Mouse (Mus musculus) MEL (cell line): ENCODE measurements around the gene Zdhhc25. TPM values are rescaled to one million over a fixed set of nuclear protein-coding genes. Genes with fewer than 3 reads are reported as not detected.
A peak's percentile ranks its signal among the peaks of the same experiment; 100 is the strongest.

Experiments used
- DNase-seq: peaks from one replicate; pipeline ENCODE4 v3.0.0; 2011; ENCODE audit warnings: low read depth, low spot score
- H3K27ac ChIP-seq: 2 replicates; pipeline ENCODE4 v1.5.1; 2012; ENCODE audit warnings: low read depth, mild to moderate bottlenecking, control low read depth, low read length, moderate library complexity; ENCODE audit not compliant: control insufficient read depth
- H3K27me3 ChIP-seq, 2 experiments: fragments of 150-350 bp in 1 of 2; sonication (generic) in 1 of 2; 2 replicates each; pipeline ENCODE4 v1.6.1; 2012; ENCODE audit warnings: low read length in 2 of 2, mild to moderate bottlenecking in 2 of 2, improper control_type of control experiment in 1 of 2, moderate library complexity in 1 of 2; ENCODE audit not compliant: insufficient read depth in 2 of 2, control insufficient read depth in 1 of 2
- H3K36me3 ChIP-seq, 2 experiments: 2 replicates each; pipeline ENCODE4 v1.6.1; 2012 to 2014; ENCODE audit warnings: low read length in 2 of 2, improper control_type of control experiment in 1 of 2, inconsistent platforms in 1 of 2, mild to moderate bottlenecking in 1 of 2; ENCODE audit not compliant: insufficient read depth in 2 of 2, control insufficient read depth in 1 of 2
- H3K4me1 ChIP-seq, 2 experiments: fragments of 150-350 bp in 1 of 2; sonication (generic) in 1 of 2; 2 replicates each; pipeline ENCODE4 v1.6.1; 2012; ENCODE audit warnings: low read length in 2 of 2, improper control_type of control experiment in 1 of 2, mild to moderate bottlenecking in 1 of 2; ENCODE audit not compliant: insufficient read depth in 2 of 2, control insufficient read depth in 1 of 2
- H3K4me3 ChIP-seq, 2 experiments: fragments of 150-350 bp in 1 of 2; sonication (generic) in 1 of 2; 2 replicates each; pipeline ENCODE4 v1.5.1; 2012; ENCODE audit warnings: low read depth in 2 of 2, low read length in 2 of 2, mild to moderate bottlenecking in 2 of 2, moderate library complexity in 2 of 2, control low read depth in 1 of 2, improper control_type of control experiment in 1 of 2; ENCODE audit not compliant: control insufficient read depth in 1 of 2, insufficient read depth in 1 of 2
- H3K79me2 ChIP-seq: 2 replicates; pipeline ENCODE4 v1.6.1; 2012; ENCODE audit warnings: mild to moderate bottlenecking, low read length, moderate library complexity; ENCODE audit not compliant: control insufficient read depth, poor library complexity, insufficient read depth
- H3K9ac ChIP-seq: 2 replicates; pipeline ENCODE4 v1.6.1; 2012; ENCODE audit warnings: low read depth, mild to moderate bottlenecking, control low read depth, low read length, moderate library complexity; ENCODE audit not compliant: control insufficient read depth, poor library complexity, severe bottlenecking
- H3K9me3 ChIP-seq: fragments of 150-350 bp; sonication (generic); replicated peaks from 2 replicates; pipeline ENCODE4 v1.6.1; 2012; ENCODE audit warnings: mild to moderate bottlenecking, low read length, improper control_type of control experiment, moderate library complexity; ENCODE audit not compliant: insufficient read depth
- CHD1 ChIP-seq: IDR thresholded peaks from 2 replicates; pipeline ENCODE4 v1.6.1; 2012; ENCODE audit warnings: low read depth, mild to moderate bottlenecking, inconsistent platforms, low read length, improper control_type of control experiment
- CHD2 ChIP-seq: IDR thresholded peaks from 2 replicates; pipeline ENCODE4 v1.6.1; 2011; ENCODE audit warnings: low read length, improper control_type of control experiment
- CTCF ChIP-seq, 3 experiments: IDR thresholded peaks in 2 of 3; conservative IDR thresholded peaks in 1 of 3; 2 replicates each; pipeline ENCODE4 v1.5.1; 2011 to 2012; ENCODE audit warnings: low read length in 3 of 3, low read depth in 2 of 3, mild to moderate bottlenecking in 2 of 3, improper control_type of control experiment in 1 of 3, inconsistent platforms in 1 of 3, mixed read lengths in 1 of 3, moderate library complexity in 1 of 3; ENCODE audit not compliant: control insufficient read depth in 1 of 3, insufficient read depth in 1 of 3, poor library complexity in 1 of 3, severe bottlenecking in 1 of 3
- GABPA ChIP-seq: IDR thresholded peaks from 2 replicates; pipeline ENCODE4 v1.6.1; 2012; ENCODE audit warnings: low read depth, mild to moderate bottlenecking, inconsistent platforms, low read length, improper control_type of control experiment, moderate library complexity
- NRF1 ChIP-seq: IDR thresholded peaks from 2 replicates; pipeline ENCODE4 v1.6.1; 2014; ENCODE audit warnings: low read depth, mild to moderate bottlenecking, inconsistent platforms, low read length, improper control_type of control experiment, moderate library complexity; ENCODE audit not compliant: poor library complexity, insufficient read depth, severe bottlenecking
- POLR2AphosphoS5 ChIP-seq: IDR thresholded peaks from 2 replicates; pipeline ENCODE4 v1.6.1; 2012; ENCODE audit warnings: low read depth, borderline replicate concordance, mild to moderate bottlenecking, inconsistent platforms, low read length, moderate library complexity, mixed read lengths
- RAD21 ChIP-seq: IDR thresholded peaks from 2 replicates; pipeline ENCODE4 v1.6.1; 2011; ENCODE audit warnings: mild to moderate bottlenecking, low read depth, low read length, improper control_type of control experiment
- SMC3 ChIP-seq: IDR thresholded peaks from 2 replicates; pipeline ENCODE4 v1.6.1; 2011; ENCODE audit warnings: low read depth, low read length, improper control_type of control experiment
- ZC3H11A ChIP-seq: IDR thresholded peaks from 2 replicates; pipeline ENCODE4 v1.6.1; 2012; ENCODE audit warnings: low read depth, mild to moderate bottlenecking, inconsistent platforms, low read length, improper control_type of control experiment
- ZMIZ1 ChIP-seq: IDR thresholded peaks from 2 replicates; pipeline ENCODE4 v1.6.1; 2012; ENCODE audit warnings: low read depth, mild to moderate bottlenecking, inconsistent platforms, low read length, improper control_type of control experiment, moderate library complexity
- polyA plus RNA-seq, 2 experiments: library from polyadenylated mRNA; stranded (reverse) in 1 of 2; unstranded in 1 of 2; fragments of >175 nt in 1 of 2; fragments of >200 nt in 1 of 2; gene quantifications; 2 replicates each; pipeline versions ENCODE4 v1.2.1 to v1.2.4; 2012; ENCODE audit warnings: low replicate concordance in 2 of 2, low read depth in 1 of 2; ENCODE audit not compliant: insufficient read length in 2 of 2, insufficient read depth in 1 of 2, missing spikeins in 1 of 2
- total RNA-seq: library from RNA; depleted of rRNA; stranded (reverse); fragments of 300-350 nt; gene quantifications from 2 replicates; pipeline ENCODE4 v1.2.3, GENCODE M21; 2012; rRNA removed

Gene Zdhhc25
- total and polyA plus RNA-seq, 3 experiments: not detected

DNA sequence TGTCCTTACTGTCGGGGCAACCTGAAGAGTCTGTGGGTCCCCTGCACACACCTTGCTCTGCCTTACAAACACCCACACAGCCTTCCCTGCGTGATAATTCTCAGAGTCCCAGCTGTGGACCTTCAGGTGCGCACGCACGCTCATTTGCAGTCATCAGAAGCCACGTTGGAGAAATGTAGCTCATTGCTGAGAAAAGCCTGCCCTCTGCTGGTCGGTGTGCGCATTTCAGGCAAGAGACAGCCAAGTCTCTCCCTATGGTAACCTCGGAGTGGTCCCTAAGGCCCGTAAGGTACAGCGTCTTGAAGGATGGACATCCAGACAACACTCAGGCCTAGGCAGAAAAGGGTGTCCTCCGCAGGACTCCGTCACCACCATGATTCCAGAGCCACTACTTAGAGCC, 50.9 kb downstream of the Zdhhc25 start:
- no peaks in the 10 kb centered on the region for H3K36me3 ChIP-seq
- H3K4me3 ChIP-seq: no peak overlapping the region
- H3K79me2 ChIP-seq: no peaks in the 10 kb centered on the region
- peak; percentile 57 for DNase-seq
- H3K27me3 ChIP-seq: no peaks in the 10 kb centered on the region
- TF ChIP-seq GABPA (no peak), ZMIZ1 (no peak), CHD2 (no peak), NRF1 (peak; percentile 24; the same call in 1 of the 2 replicates), ZC3H11A (peak; percentile 87), RAD21 (peak; percentile 95), CTCF (IDR thresholded peaks at IDR 0.05 in 2 of 3, conservative IDR thresholded peaks at IDR 0.05 in 1 of 3; ENCODE audit: control insufficient read depth in 1 of 3, insufficient read depth in 1 of 3, low read depth in 2 of 3, low read length in 3 of 3, poor library complexity in 1 of 3, severe bottlenecking in 1 of 3) (peak; percentile 86 to 92 (median 86)), SMC3 (peak; percentile 88), POLR2AphosphoS5 (no peak), CHD1 (no peak)
- TF ChIP-seq, all 39 proteins: peak for 5
- no peaks in the 10 kb centered on the region for H3K4me1 ChIP-seq
- H3K9ac ChIP-seq: no peak overlapping the region
- H3K9me3 ChIP-seq: no peaks in the 10 kb centered on the region
- H3K27ac ChIP-seq: no peak overlapping the region

Other genes with a start within 250 kb of the Zdhhc25 start
- gene Brd1, start 133.9 kb downstream of the Zdhhc25 start, total RNA-seq: 33.7 and 33.8 TPM in 2 replicates
- 10 to 100 TPM; 43.1 to 72.7 TPM for gene Brd1, start 133.9 kb downstream of the Zdhhc25 start, polyA plus RNA-seq
- gene Zbed4, start 151.4 kb downstream of the Zdhhc25 start, total RNA-seq: 57.3 and 57.9 TPM in 2 replicates
- gene Zbed4, start 151.4 kb downstream of the Zdhhc25 start, polyA plus RNA-seq: 10 to 100 TPM in 1 of 2 experiments, not detected in 1; 53.2 TPM
- gene Alg12, start 219.0 kb downstream of the Zdhhc25 start, total RNA-seq: 12.3 and 13.7 TPM in 2 replicates
- 10 to 100 TPM in 1 of 2 experiments, not detected in 1; 18.6 TPM for gene Alg12, start 219.0 kb downstream of the Zdhhc25 start, polyA plus RNA-seq
- 121 and 188 TPM in 2 replicates for gene Creld2, start 219.3 kb downstream of the Zdhhc25 start, total RNA-seq
- gene Creld2, start 219.3 kb downstream of the Zdhhc25 start, polyA plus RNA-seq: 100 to 1,000 TPM in 1 of 2 experiments, not detected in 1; 118 TPM